Mouse (Mus musculus) CH12.LX (cell line): ENCODE data around the gene Fam20a. TPM values are rescaled to one million over a fixed set of nuclear protein-coding genes. Genes with fewer than 3 reads are reported as not detected.

Source experiments
- DNase-seq: peaks from one replicate; pipeline ENCODE4 v3.0.0-alpha.2; 2013; ENCODE audit errors: extremely low read depth
- H3K27ac ChIP-seq: 2 replicates; pipeline ENCODE4 v1.5.1; 2012; ENCODE audit warnings: low read depth, mild to moderate bottlenecking, control low read depth, moderate library complexity; ENCODE audit not compliant: insufficient read depth
- H3K27me3 ChIP-seq: replicated peaks from 2 replicates; pipeline ENCODE3; 2012; ENCODE audit warnings: inconsistent platforms
- H3K36me3 ChIP-seq, 2 experiments: replicated peaks in 1 of 2; 2 replicates each; pipeline versions ENCODE3 to v1.6.1; 2012; ENCODE audit warnings: inconsistent platforms in 1 of 2, low read length in 1 of 2, mild to moderate bottlenecking in 1 of 2, mixed read lengths in 1 of 2, moderate library complexity in 1 of 2; ENCODE audit not compliant: control insufficient read depth in 1 of 2, insufficient read depth in 1 of 2
- H3K4me1 ChIP-seq, 2 experiments: 2 replicates each; pipeline ENCODE4 v1.6.1; 2012; ENCODE audit warnings: inconsistent platforms in 1 of 2, moderate library complexity in 1 of 2; ENCODE audit not compliant: insufficient read depth in 2 of 2, control insufficient read depth in 1 of 2
- H3K4me2 ChIP-seq: 2 replicates; pipeline ENCODE4 v1.6.1; 2012; ENCODE audit warnings: low read depth, mild to moderate bottlenecking, control low read depth; ENCODE audit not compliant: poor library complexity, insufficient read depth, severe bottlenecking
- H3K4me3 ChIP-seq, 3 experiments: fragments of 150-350 bp in 1 of 3; sonication (generic) in 1 of 3; replicated peaks in 1 of 3; 2 replicates each; pipeline versions ENCODE3 to v1.5.1; 2011 to 2012; ENCODE audit warnings: low read depth in 2 of 3, low read length in 2 of 3, mild to moderate bottlenecking in 2 of 3, moderate library complexity in 2 of 3, control low read depth in 1 of 3, improper control_type of control experiment in 1 of 3, inconsistent platforms in 1 of 3, mixed read lengths in 1 of 3; ENCODE audit not compliant: poor library complexity in 1 of 3
- H3K79me2 ChIP-seq: replicated peaks from 2 replicates; pipeline ENCODE4 v1.6.1; 2012; ENCODE audit warnings: mild to moderate bottlenecking, moderate library complexity; ENCODE audit not compliant: control insufficient read depth, poor library complexity, insufficient read depth, severe bottlenecking; ENCODE audit errors: extremely low read depth
- H3K9ac ChIP-seq: 2 replicates; pipeline ENCODE4 v1.6.1; 2012; ENCODE audit warnings: low read depth, mild to moderate bottlenecking, control low read depth, moderate library complexity; ENCODE audit not compliant: insufficient read depth
- H3K9me3 ChIP-seq: replicated peaks from 2 replicates; pipeline ENCODE3; 2012; ENCODE audit warnings: low read length, inconsistent platforms, mixed read lengths
- CHD1 ChIP-seq: IDR thresholded peaks from 2 replicates; pipeline ENCODE4 v1.6.1; 2012; ENCODE audit warnings: low read depth, low read length, improper control_type of control experiment, inconsistent platforms
- CTCF ChIP-seq, 2 experiments: IDR thresholded peaks in 1 of 2; conservative IDR thresholded peaks in 1 of 2; 2 replicates each; pipeline ENCODE4 v1.5.1; 2011 to 2012; ENCODE audit warnings: low read depth in 2 of 2, low read length in 2 of 2, improper control_type of control experiment in 1 of 2, inconsistent platforms in 1 of 2, mild to moderate bottlenecking in 1 of 2, moderate library complexity in 1 of 2
- EP300 ChIP-seq: IDR thresholded peaks from 2 replicates; pipeline ENCODE4 v1.6.1; 2011; ENCODE audit warnings: low read length, improper control_type of control experiment
- ETS1 ChIP-seq: conservative IDR thresholded peaks from 2 replicates; pipeline ENCODE4 v1.6.1; 2012; ENCODE audit warnings: low read depth, mild to moderate bottlenecking, inconsistent platforms, low read length, improper control_type of control experiment, moderate library complexity
- GABPA ChIP-seq: IDR thresholded peaks from 2 replicates; pipeline ENCODE4 v1.6.1; 2012; ENCODE audit warnings: low read depth, low read length, improper control_type of control experiment, inconsistent platforms; ENCODE audit not compliant: insufficient replicate concordance
- IRF4 ChIP-seq: IDR thresholded peaks from 2 replicates; pipeline ENCODE4 v1.6.1; 2014; ENCODE audit warnings: low read depth, mild to moderate bottlenecking, inconsistent platforms, low read length, improper control_type of control experiment
- JUND ChIP-seq: conservative IDR thresholded peaks from 2 replicates; pipeline ENCODE4 v1.6.1; 2011; ENCODE audit warnings: low read depth, low read length, improper control_type of control experiment
- MAFK ChIP-seq: IDR thresholded peaks from 2 replicates; pipeline ENCODE4 v1.6.1; 2011; ENCODE audit warnings: low read length, improper control_type of control experiment; ENCODE audit not compliant: insufficient replicate concordance
- MAZ ChIP-seq: IDR thresholded peaks from 2 replicates; pipeline ENCODE4 v1.6.1; 2012; ENCODE audit warnings: low read depth, mild to moderate bottlenecking, inconsistent platforms, low read length, improper control_type of control experiment, moderate library complexity
- MEF2A ChIP-seq: IDR thresholded peaks from 2 replicates; pipeline ENCODE4 v1.6.1; 2014; ENCODE audit warnings: low read depth, mild to moderate bottlenecking, inconsistent platforms, low read length, improper control_type of control experiment, borderline replicate concordance
- MXI1 ChIP-seq: IDR thresholded peaks from 2 replicates; pipeline ENCODE4 v1.6.1; 2011; ENCODE audit warnings: mild to moderate bottlenecking, low read depth, low read length, improper control_type of control experiment
- MYC ChIP-seq: IDR thresholded peaks from 2 replicates; pipeline ENCODE4 v1.6.1; 2011; ENCODE audit warnings: low read depth, mild to moderate bottlenecking, improper control_type of control experiment, low read length
- NRF1 ChIP-seq: IDR thresholded peaks from 2 replicates; pipeline ENCODE4 v1.6.1; 2014; ENCODE audit warnings: low read depth, mild to moderate bottlenecking, inconsistent platforms, low read length, improper control_type of control experiment, moderate library complexity
- PAX5 ChIP-seq: IDR thresholded peaks from 2 replicates; pipeline ENCODE4 v1.6.1; 2012; ENCODE audit warnings: low read length, inconsistent platforms, mixed read lengths
- POLR2A ChIP-seq: IDR thresholded peaks from 2 replicates; pipeline ENCODE4 v1.6.1; 2011; ENCODE audit warnings: low read depth, mild to moderate bottlenecking, improper control_type of control experiment, low read length
- POLR2AphosphoS2 ChIP-seq: IDR thresholded peaks from 2 replicates; pipeline ENCODE4 v1.6.1; 2011; ENCODE audit warnings: low read depth, low read length, improper control_type of control experiment
- RAD21 ChIP-seq: IDR thresholded peaks from 2 replicates; pipeline ENCODE4 v1.6.1; 2011; ENCODE audit warnings: low read depth, mild to moderate bottlenecking, low read length, improper control_type of control experiment, moderate library complexity
- RCOR1 ChIP-seq: conservative IDR thresholded peaks from 2 replicates; pipeline ENCODE4 v1.6.1; 2012; ENCODE audit warnings: low read depth, mild to moderate bottlenecking, inconsistent platforms, low read length, improper control_type of control experiment
- SIN3A ChIP-seq: IDR thresholded peaks from 2 replicates; pipeline ENCODE4 v1.6.1; 2012; ENCODE audit warnings: low read length, improper control_type of control experiment, inconsistent platforms
- SMC3 ChIP-seq: IDR thresholded peaks from 2 replicates; pipeline ENCODE4 v1.6.1; 2011; ENCODE audit warnings: low read depth, low read length, improper control_type of control experiment
- TBP ChIP-seq: conservative IDR thresholded peaks from 2 replicates; pipeline ENCODE4 v1.6.1; 2011; ENCODE audit warnings: low read depth, low read length, improper control_type of control experiment
- TCF12 ChIP-seq: IDR thresholded peaks from 2 replicates; pipeline ENCODE4 v1.6.1; 2014; ENCODE audit warnings: low read depth, mild to moderate bottlenecking, inconsistent platforms, low read length, improper control_type of control experiment
- UBTF ChIP-seq: IDR thresholded peaks from 2 replicates; pipeline ENCODE4 v1.6.1; 2012; ENCODE audit warnings: low read depth, mild to moderate bottlenecking, inconsistent platforms, low read length, improper control_type of control experiment, moderate library complexity
- USF1 ChIP-seq: IDR thresholded peaks from 2 replicates; pipeline ENCODE4 v1.6.1; 2014; ENCODE audit warnings: low read depth, mild to moderate bottlenecking, inconsistent platforms, low read length, improper control_type of control experiment
- USF2 ChIP-seq: conservative IDR thresholded peaks from 2 replicates; pipeline ENCODE4 v1.6.1; 2011; ENCODE audit warnings: low read depth, low read length, improper control_type of control experiment
- ZKSCAN1 ChIP-seq: IDR thresholded peaks from 2 replicates; pipeline ENCODE4 v1.6.1; 2012; ENCODE audit warnings: low read depth, inconsistent platforms, low read length, improper control_type of control experiment, borderline replicate concordance
- ZMIZ1 ChIP-seq: IDR thresholded peaks from 2 replicates; pipeline ENCODE4 v1.6.1; 2012; ENCODE audit warnings: low read depth, mild to moderate bottlenecking, inconsistent platforms, low read length, improper control_type of control experiment
- dilution Hi-C: fragments of 300-500 bp; cut with MboI; formaldehyde crosslinking; loops from 2 replicates; pipeline ENCODE4 v1.14.3; 2020; ENCODE audit warnings: low sequenced_read_pairs; ENCODE audit not compliant: extremely low pct_unique_long_range_greater_than_20kb, extremely low pct_ligation_motif_present
- in situ Hi-C: fragments of 300-500 bp; cut with MboI; formaldehyde crosslinking; loops from 3 replicates; pipeline ENCODE4 v1.14.3; 2019; ENCODE audit warnings: low sequenced_read_pairs, low pct_ligation_motif_present, low pct_unique_long_range_greater_than_20kb, mixed read lengths
- polyA plus RNA-seq: library from polyadenylated mRNA; unstranded; fragments of >175 nt; gene quantifications from 2 replicates; pipeline ENCODE4 v1.2.1, GENCODE M21; 2012; ENCODE audit warnings: low read depth; ENCODE audit not compliant: insufficient read length
- total RNA-seq, 2 experiments: library from RNA; depleted of rRNA; stranded (reverse); fragments of 300-350 nt in 1 of 2; fragments of >200 nt in 1 of 2; gene quantifications; 2 replicates each; pipeline ENCODE4 v1.2.3; 2012 to 2014

The Fam20a gene
- total and polyA plus RNA-seq, 3 experiments, result 0.08 TPM; not detected in 2

DNA sequence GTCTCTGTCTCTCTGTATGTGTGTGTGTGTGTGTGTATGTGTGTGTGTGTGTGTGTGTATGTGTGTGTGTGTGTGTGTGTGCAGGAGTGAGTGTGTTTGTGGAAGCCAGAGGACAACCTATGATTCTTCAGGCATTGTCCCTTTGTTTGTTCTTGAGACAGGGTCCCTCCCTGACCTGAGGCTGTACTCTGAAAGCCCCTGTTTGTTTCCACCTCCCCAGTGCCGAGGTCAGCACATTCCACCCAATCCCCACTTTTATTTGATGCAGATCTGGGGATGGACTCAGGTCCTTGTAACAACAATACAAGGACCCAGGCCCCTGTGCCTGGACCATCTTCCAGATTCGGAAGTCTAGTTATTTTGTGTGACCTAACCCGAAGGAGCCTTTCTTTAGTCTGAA lies 14.6 kb downstream of the Fam20a start:
- Histone ChIP-seq H3K9me3 (no peaks in the 10 kb centered on the region), H3K4me1 (peaks cover 13 to 28% of the 10 kb centered on the region in 2 experiments), H3K9ac (no peak overlapping the region), H3K27ac (no peak overlapping the region), H3K4me3 (no peak overlapping the region), H3K27me3 (peaks cover 2% of the 10 kb centered on the region), H3K36me3 (no peaks in the 10 kb centered on the region), H3K79me2 (no peaks in the 10 kb centered on the region), H3K4me2 (no peak overlapping the region)
- in situ Hi-C loops, result no loop called here
- no peak for DNase-seq
- dilution Hi-C loops, result no loop called here
- no peak for TF ChIP-seq CHD1
- no peak for TF ChIP-seq MEF2A
- TF ChIP-seq GABPA, result no peak
- TF ChIP-seq SIN3A, result no peak
- TF ChIP-seq MAZ, result no peak
- no peak for TF ChIP-seq ETS1
- TF ChIP-seq NRF1, result no peak
- no peak for TF ChIP-seq MAFK
- TF ChIP-seq IRF4, result no peak
- TF ChIP-seq MYC, result no peak
- TF ChIP-seq ZMIZ1, result no peak
- no peak for TF ChIP-seq POLR2AphosphoS2
- no peak for TF ChIP-seq RAD21
- TF ChIP-seq TBP, result no peak
- no peak for TF ChIP-seq MXI1
- TF ChIP-seq RCOR1, result no peak
- TF ChIP-seq PAX5, result no peak
- TF ChIP-seq SMC3, result no peak
- no peak for TF ChIP-seq EP300

- H3K4me2 ChIP-seq, result no peak overlapping the region
- no peak for TF ChIP-seq IRF4
- no peak for TF ChIP-seq USF2
- no peak for TF ChIP-seq MYC
- no peak for TF ChIP-seq UBTF
- TF ChIP-seq NRF1, result no peak
- TF ChIP-seq POLR2A, result no peak
- no peak for TF ChIP-seq RCOR1
- TF ChIP-seq ZKSCAN1, result no peak
- no peak for TF ChIP-seq CTCF (conservative IDR thresholded peaks at IDR 0.05 in 1 of 2, IDR thresholded peaks at IDR 0.05 in 1 of 2; ENCODE audit: low read depth in 2 of 2, low read length in 2 of 2)
- no peak for TF ChIP-seq GABPA
- TF ChIP-seq MXI1, result no peak
- no peak for TF ChIP-seq MEF2A
- TF ChIP-seq USF1, result no peak
- no peak for TF ChIP-seq RAD21
- no peak for TF ChIP-seq TCF12
- TF ChIP-seq JUND, result no peak
- TF ChIP-seq EP300, result no peak
- no peak for TF ChIP-seq SIN3A
- in situ Hi-C loops, result no loop called here
- H3K36me3 ChIP-seq, result no peaks in the 10 kb centered on the region
- H3K4me3 ChIP-seq, result no peak overlapping the region
- H3K27me3 ChIP-seq, result peaks cover 2% of the 10 kb centered on the region
- no peak for DNase-seq
- H3K9ac ChIP-seq, result no peak overlapping the region
- no peaks in the 10 kb centered on the region for H3K9me3 ChIP-seq
- peaks cover 13 to 28% of the 10 kb centered on the region in 2 experiments for H3K4me1 ChIP-seq
- H3K27ac ChIP-seq, result no peak overlapping the region
- dilution Hi-C loops, result no loop called here
- H3K79me2 ChIP-seq, result no peaks in the 10 kb centered on the region
These were observed 15.5 kb downstream of the Fam20a start for GRCm38 (mm10) chr11:109706586-109706985.
